Mouse (Mus musculus): ENCODE measurements at regions not wholly inside any gene's neighbourhood (a gene's known extent, or its start where the extent isn't known, plus 50 kb on each side); places are given as distances from the start of the nearest gene placed in this dataset.

GRCm38 (mm10) chr5:142291451-142291850, 109.8 kb upstream of the Foxk1 start:
- no peak for TF ChIP-seq POLR2A (IDR thresholded peaks at IDR 0.05; ENCODE audit: control insufficient read depth, low read depth, low read length)
- TF ChIP-seq CTCF (IDR thresholded peaks at IDR 0.05; ENCODE audit: control insufficient read depth, insufficient read depth, insufficient replicate concordance, low read depth, low read length) = no peak

Data from testis, adult 2 months (tissue).